Mouse (Mus musculus): Measurements from ENCODE around the gene Sema4g.

Gene Sema4g

DNA sequence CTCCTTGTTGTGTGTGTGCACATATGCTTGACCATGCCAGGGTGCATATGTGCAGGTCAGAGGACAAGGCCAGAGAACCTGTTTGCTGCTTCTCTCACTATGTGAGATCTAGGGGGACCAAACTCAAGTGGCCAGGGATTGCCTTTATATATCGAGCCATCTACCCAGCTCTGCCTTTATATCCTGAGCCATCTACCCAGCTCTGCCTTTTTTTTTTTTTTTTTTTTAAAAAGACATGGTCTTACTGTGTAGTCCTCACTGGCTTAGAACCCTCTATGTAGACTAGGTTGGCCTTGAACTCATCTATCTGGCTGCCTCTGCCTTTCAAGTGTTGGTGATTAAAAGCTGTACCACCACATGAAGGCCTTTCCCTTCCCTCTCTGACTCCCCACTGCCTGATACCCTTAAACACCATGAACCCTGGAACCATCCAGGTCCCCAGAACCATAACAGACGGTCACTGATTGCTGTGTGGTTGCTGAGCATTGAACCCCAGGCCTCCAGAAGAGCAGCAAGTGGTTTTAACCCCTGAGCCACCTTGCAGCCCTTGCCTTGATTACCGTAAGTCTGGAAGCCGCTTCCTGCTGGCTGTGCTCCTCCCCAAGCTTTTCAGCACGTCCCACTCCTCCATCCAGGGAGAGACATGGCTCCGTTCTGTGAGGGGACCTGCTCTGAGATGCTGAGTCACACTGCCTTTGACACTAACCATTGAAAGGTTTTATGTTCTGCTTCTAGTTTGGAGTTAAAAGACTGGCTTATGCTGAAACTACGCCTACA lies 15.0 kb downstream of the Sema4g start:
- DNase-seq (ENCODE audit: low read depth, low spot score) = no peak

DNA sequence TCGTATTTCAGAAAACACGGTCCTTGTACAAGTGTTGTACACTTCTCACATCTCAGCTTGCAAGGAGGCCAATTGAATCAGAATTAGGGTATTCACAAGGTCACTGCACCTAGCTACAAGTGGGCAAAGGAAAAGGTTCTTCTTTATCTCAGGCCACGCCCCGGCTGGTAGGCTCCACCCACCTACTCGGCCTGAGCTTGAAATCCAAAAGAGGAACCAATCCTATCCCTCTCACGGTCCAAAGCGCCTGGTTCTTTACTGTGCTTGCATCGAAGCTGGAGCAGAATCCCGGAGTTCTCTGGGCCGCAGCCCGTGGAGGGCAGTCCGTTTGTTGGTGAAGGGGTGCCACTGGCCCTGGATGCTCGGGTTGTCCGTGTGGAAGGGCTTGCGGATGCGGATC lies 16.5 kb downstream of the Sema4g start, which contains the start of gene Twnk:
Twnk (plus strand) TSS at position 220 of the 400 bp plus-strand sequence.
- DNase-seq (ENCODE audit: low read depth, low spot score) = peak; percentile 86

DNA sequence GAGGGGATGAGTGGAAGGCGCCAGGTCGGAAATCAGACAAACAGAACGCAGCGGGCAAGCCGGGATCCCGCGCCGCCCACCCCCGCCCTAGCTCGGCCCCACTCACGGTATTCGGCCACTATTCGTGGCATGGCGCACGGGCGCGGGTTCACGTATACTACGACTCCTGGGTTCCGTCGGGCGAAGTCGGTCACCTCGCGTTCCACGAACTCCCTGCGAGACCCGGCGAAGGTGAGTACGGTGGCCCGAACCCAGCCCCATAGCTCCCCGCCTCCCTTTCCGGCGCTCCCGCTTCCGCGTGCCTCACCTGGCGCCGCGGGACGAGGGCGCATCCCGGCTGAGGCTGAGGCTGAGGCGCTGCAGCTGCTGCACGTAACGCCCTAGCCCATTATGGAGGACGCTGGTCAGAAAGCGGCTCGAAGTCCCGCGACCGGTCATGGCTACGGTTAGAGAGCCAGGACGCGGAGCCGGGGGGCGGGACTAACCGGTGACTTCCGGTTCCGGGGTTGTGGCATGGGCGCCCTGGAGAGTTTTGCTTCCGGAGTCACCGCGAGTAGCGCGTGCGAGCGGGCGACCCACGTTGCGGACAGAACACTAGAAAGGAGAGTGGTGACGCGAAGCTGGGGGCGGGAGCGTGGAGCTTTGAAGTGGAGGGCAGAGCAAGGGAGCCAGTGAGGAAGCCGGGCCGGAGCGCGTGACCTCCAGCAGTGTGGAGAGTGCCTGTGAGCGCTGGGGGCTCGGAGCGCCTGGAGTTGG lies 17.2 kb downstream of the Sema4g start, which contains the start of gene Mrpl43:
Mrpl43 (minus strand) TSS at position 486 of the 756 bp plus-strand sequence.
- DNase-seq (ENCODE audit: low read depth, low spot score) = peak; percentile 96

DNA sequence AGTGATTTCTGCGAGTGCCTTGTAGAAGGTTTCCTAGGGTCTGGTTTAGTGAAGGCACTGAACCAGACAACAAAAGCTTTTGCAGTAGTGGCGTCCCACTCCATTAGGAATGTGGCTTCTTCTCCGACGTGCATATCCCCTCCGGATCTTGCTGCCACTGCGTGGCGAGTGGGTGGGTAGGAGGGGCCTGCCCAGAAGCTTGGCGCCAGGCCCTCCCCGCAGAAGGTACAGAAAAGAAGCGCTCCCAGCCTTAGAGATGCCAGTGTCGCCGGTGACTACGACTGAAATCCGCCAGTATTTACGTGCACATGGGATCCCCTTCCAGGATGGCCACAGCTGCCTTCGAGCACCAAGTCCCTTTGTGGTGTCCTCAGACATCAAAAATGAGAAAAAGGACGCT lies 18.1 kb downstream of the Sema4g start:
- DNase-seq (ENCODE audit: low read depth, low spot score) = no peak

GRCm38 (mm10) chr19:45007425-45008191 lies 18.7 kb downstream of the Sema4g start:
- DNase-seq (ENCODE audit: low read depth, low spot score) = no peak

- peak; percentile 70 for DNase-seq (ENCODE audit: low read depth, low spot score)
Observed at GRCm38 (mm10) chr19:45010646-45011045, 21.7 kb downstream of the Sema4g start.

DNA sequence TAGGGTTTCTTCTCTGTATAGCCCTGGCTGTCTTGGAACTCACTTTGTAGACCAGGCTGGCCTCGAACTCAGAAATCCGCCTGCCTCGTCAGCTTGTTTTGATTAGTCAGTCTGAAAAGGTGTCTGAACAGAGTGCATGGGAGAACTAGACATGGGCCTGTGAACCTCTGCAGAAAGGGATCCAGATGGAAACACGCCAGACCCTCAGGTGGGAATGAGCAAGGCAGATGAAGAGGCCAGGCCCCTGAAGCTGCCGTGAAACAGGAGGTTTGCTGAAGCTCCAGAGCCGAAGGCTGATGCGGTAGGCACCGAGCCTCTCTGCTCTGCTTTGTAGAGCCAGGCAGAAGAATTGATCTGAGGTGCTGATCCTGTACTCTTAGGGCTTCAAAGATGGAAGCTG lies 23.3 kb downstream of the Sema4g start:
- no peak for DNase-seq (ENCODE audit: low read depth, low spot score)

DNA sequence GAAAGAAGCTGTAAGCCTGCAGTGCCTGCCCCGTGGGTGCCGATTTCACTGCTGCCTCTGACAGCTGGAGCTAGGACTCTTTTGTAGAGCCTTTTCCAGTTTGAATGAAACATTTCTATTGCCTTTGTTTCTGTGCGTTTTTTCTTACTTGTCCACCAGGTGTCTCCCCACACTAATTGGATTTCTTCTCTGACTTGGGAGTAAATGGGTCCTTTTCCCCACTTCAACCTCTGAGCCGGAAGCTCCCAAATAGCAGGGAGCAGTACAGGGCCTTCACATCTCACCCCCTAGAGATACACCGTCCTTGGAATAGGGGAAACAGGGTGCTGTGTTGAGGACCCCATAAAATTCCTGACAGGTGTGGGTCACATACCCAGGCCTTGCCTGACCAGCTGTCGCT lies 23.7 kb downstream of the Sema4g start:
- DNase-seq (ENCODE audit: low read depth, low spot score) = peak; percentile 83

GRCm38 (mm10) chr19:45013581-45014225 lies 24.8 kb downstream of the Sema4g start:
- DNase-seq (ENCODE audit: low read depth, low spot score) = no peak

DNA sequence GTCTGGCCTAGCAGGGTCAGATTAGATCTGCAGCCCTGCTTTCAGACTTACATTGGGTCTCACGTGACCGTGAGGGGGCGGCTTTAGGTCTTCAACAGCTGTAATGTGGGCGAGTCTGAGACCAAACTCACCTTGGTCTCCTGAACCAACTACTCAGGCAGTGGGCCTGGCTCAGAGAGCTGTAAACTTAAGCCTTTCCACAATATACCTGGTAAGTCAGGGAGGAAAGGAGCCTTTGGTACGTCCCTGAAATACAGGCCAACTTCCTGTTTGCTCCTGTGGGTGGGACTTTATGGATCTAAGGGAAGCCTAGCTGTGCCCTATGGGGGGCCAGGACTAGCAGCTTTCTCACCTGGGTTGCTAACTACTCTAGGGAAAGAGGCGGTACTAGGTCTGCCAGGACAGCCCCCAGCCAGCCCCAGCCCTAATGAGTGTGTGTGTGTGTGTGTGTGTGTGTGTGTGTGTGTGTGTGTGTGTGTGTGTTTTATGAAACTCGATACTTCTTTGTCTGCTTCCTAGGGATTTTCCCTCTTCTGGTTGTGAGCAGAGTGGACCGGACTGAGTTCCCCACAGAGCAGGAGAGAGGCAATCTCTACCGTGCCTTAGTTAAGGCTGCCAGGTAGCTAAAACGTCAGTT lies 25.6 kb downstream of the Sema4g start, which contains the start of gene Lzts2:
Lzts2 (plus strand) TSS at position 80 of the 637 bp plus-strand sequence.
- DNase-seq (ENCODE audit: low read depth, low spot score) = peak; percentile 65

GRCm38 (mm10) chr19:45014981-45015402 lies 26.1 kb downstream of the Sema4g start:
- peak; percentile 47 for DNase-seq (ENCODE audit: low read depth, low spot score)

DNA sequence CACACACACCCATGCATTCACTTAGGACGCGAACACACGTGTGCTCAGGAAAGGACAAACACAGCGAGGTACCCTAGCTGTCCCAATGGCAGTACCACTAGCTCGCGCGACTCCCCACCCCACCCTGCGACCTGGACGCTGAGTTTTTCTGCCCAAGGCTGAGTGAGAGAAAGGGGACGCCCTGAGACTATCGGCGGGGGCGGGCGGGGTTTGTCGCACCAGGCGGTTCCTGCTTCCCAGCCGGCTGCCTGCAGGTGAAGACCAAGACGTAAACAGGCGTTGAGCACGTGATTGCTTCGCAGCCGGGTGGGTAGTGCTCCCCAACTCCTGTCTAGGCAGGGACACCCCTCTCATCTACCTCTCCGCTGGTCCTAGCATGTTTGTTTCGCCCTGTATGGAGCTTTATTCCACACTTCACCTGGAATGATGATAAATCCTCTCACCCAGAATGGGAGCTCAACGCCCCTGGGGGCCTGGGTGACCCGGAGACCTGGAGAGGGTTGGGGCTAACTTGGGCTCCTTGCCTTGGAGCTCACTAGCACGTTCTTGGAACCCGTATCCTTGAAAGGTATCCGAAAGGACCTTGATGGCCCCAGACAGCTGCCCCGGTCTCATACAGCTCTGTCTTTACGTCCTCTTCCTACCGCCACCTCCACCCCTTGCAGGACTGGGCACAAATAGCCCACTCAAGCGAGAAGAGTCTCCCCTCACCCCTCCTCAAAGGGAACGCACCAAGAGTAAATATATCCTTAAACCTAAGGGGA lies 26.8 kb downstream of the Sema4g start:
- peak; percentile 51 for DNase-seq (ENCODE audit: low read depth, low spot score)

DNA sequence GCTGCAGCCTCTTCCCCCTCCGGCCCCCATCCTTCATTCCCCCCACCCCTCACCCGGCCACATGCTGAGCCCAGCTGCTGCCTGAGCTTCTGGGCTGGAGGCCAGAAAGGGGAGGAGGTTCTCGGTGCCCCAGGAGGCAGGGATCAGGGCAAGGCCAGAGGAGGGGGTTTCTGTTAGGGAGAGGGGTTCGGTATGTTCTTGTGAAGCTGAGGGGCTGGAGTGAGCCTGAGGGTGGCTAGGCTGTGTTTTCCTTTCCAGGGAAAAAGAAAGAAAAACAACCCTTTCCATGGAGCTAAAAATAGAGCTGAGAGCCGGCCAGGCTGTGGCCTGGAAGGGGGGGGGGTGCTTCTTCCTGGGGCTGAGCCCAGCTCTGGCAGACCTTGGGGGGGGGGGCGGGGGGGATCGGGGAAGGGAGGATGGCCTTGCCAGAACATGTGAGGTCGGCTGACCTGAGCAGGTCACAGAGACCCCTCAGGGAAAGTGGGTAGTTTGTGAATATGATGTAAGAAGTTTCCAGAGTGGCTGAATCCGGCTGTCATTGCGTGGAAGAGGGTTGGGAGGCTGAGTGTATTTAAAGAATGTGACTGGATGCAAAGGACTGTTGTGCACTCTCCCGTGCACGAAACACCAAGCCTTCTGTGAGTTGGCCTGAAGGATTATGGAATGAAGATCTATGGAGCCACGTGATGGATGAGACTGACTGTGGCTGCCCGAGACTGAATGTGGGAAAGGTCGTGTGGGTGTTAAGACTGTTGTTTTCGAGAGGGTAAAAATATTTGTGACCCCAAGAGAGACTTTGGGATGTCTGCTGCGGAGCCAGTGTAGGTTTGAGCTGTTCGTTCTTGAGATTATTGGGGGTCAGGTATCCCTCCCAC lies 27.7 kb downstream of the Sema4g start:
- DNase-seq (ENCODE audit: low read depth, low spot score) = peak; percentile 97

GRCm38 (mm10) chr19:45017216-45017771 lies 28.4 kb downstream of the Sema4g start:
- DNase-seq (ENCODE audit: low read depth, low spot score) = peak; percentile 85

DNA sequence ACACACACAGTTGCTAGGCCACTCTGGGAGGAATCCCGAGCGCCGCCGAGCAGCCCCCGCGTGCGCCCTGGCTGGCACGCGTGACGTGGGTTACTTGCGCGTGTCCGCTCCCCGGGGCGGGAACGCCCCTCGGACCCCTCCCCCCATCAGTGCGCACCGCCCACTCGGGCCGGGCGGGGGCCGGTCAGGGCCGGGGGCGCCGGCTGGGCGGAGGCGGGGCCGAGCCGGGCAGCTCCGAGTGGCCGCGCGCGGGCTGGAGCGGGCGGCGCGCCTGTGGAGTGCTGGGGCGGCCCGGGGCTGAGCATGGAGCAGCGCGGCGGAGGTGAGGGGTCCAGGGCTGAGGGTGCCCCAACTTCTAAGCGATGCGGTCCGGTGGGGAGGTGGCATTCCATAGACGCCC lies 29.0 kb downstream of the Sema4g start:
- DNase-seq (ENCODE audit: low read depth, low spot score) = peak; percentile 66

GRCm38 (mm10) chr19:45018351-45018831 lies 29.5 kb downstream of the Sema4g start:
- peak; percentile 76 for DNase-seq (ENCODE audit: low read depth, low spot score)

DNA sequence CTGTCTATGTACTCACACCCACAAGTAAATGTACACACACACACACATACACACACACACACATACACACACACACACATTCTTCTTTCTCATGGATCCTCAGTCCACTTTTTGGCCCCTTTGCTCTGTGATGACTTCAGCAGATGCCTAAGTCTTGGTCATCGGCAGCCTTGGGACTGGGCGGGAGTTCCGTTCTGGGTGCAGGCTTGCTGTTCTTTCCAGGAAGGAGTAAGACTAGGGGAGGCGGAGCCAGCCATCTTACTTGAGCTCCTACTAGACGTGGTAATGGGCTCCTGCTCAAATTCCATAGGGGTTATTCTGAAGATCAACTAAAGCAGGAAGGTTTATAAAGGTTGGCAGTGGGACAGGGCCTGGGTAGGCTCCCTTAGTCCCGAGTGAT lies 31.4 kb downstream of the Sema4g start:
- peak; percentile 91 for DNase-seq (ENCODE audit: low read depth, low spot score)

- DNase-seq (ENCODE audit: low read depth, low spot score) = no peak
Observed at GRCm38 (mm10) chr19:45021362-45021761, 32.5 kb downstream of the Sema4g start.

DNA sequence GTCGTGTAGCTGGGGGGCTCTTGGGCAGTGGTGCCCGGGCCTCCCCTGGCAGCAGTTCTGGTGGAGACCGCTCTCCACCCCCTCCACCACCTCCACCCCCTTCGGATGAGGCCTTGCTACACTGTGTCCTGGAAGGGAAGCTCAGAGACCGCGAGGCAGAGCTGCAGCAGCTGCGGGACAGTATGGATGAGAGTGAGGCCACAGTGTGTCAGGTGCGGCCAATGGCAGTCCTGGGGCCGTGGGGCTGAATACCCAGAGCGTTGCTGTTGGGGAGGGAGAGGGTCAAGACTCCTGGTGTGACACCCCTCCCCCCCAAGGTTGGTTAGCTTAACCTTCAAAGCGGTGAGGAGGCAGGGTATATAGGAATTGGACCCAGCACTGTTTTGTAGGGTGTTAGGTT lies 35.1 kb downstream of the Sema4g start:
- no peak for DNase-seq (ENCODE audit: low read depth, low spot score)

Measured in 3T3-L1 (cell line).